Mouse (Mus musculus) gonadal fat pad, adult 2 months (tissue): Measurements from ENCODE around the gene Gpr61. TPM values are rescaled to one million over a fixed set of nuclear protein-coding genes. Genes with fewer than 3 reads are reported as not detected.

Experiments
- DNase-seq: peaks from one replicate; pipeline ENCODE4 v3.0.0-alpha.2; 2012; ENCODE audit warnings: low read depth
- polyA plus RNA-seq: library from polyadenylated mRNA; depleted of rRNA; stranded (reverse); fragments of >200 nt; gene quantifications from 2 replicates; pipeline ENCODE4 v1.2.3, GENCODE M21; 2012; rRNA removed

Gpr61 gene
- polyA plus RNA-seq, 1 experiment = not detected

- no peak for DNase-seq
These were observed 23.5 kb downstream of the Gpr61 start for GRCm38 (mm10) chr3:108131216-108131615.

GRCm38 (mm10) chr3:108129804-108130203 is 24.9 kb downstream of the Gpr61 start:
- no peak for DNase-seq

GRCm38 (mm10) chr3:108129367-108129766 is 25.3 kb downstream of the Gpr61 start:
- no peak for DNase-seq

- DNase-seq = no peak
These were observed 26.2 kb downstream of the Gpr61 start for GRCm38 (mm10) chr3:108128520-108128919.

GRCm38 (mm10) chr3:108126327-108126726 is 28.4 kb downstream of the Gpr61 start:
- no peak for DNase-seq

- no peak for DNase-seq
These were observed 30.6 kb downstream of the Gpr61 start for GRCm38 (mm10) chr3:108124131-108124530.

- no peak for DNase-seq
These were observed 31.4 kb downstream of the Gpr61 start for GRCm38 (mm10) chr3:108123242-108123641.

GRCm38 (mm10) chr3:108121101-108121500 is 33.6 kb downstream of the Gpr61 start:
- no peak for DNase-seq

GRCm38 (mm10) chr3:108117465-108117864 is 37.2 kb downstream of the Gpr61 start:
- DNase-seq = no peak

GRCm38 (mm10) chr3:108113591-108114289 is 40.9 kb downstream of the Gpr61 start:
- DNase-seq = peak; percentile 44

- no peak for DNase-seq
These were observed 42.0 kb downstream of the Gpr61 start for GRCm38 (mm10) chr3:108112666-108113065.

GRCm38 (mm10) chr3:108112246-108112645 is 42.4 kb downstream of the Gpr61 start:
- no peak for DNase-seq

GRCm38 (mm10) chr3:108111320-108111719 is 43.4 kb downstream of the Gpr61 start:
- DNase-seq = no peak

- DNase-seq = no peak
These were observed 49.4 kb downstream of the Gpr61 start for GRCm38 (mm10) chr3:108105281-108105680.

- no peak for DNase-seq
These were observed 52.6 kb downstream of the Gpr61 start for GRCm38 (mm10) chr3:108102075-108102474.

- DNase-seq = no peak
These were observed 53.1 kb downstream of the Gpr61 start for GRCm38 (mm10) chr3:108101594-108101993.

Other genes starting within 250 kb of the Gpr61 start
- 973 and 992 TPM in 2 replicates for gene Gstm7, start 223.1 kb downstream of the Gpr61 start, polyA plus RNA-seq
- gene Gstm6, start 211.1 kb downstream of the Gpr61 start, polyA plus RNA-seq = 96.3 and 174 TPM in 2 replicates
- 0.26 and 0.86 TPM in 2 replicates for gene Gstm3, start 185.6 kb downstream of the Gpr61 start, polyA plus RNA-seq
- 925 and 961 TPM in 2 replicates for gene Gstm2, start 168.4 kb downstream of the Gpr61 start, polyA plus RNA-seq
- gene Gstm1, start 136.9 kb downstream of the Gpr61 start, polyA plus RNA-seq = 1,084 and 1,330 TPM in 2 replicates
- gene Gstm4, start 110.0 kb downstream of the Gpr61 start, polyA plus RNA-seq = 55.6 and 65.3 TPM in 2 replicates
- 62.8 and 73.1 TPM in 2 replicates for gene Ampd2, start 68.2 kb downstream of the Gpr61 start, polyA plus RNA-seq
- gene Gnat2, start 62.1 kb downstream of the Gpr61 start, polyA plus RNA-seq = 4.6 and 7.9 TPM in 2 replicates
- 35.9 and 46.2 TPM in 2 replicates for gene Gnai3, start 8.7 kb downstream of the Gpr61 start, polyA plus RNA-seq
- gene Amigo1, start 31.5 kb upstream of the Gpr61 start, polyA plus RNA-seq = 15.5 and 16.7 TPM in 2 replicates
- 9.1 and 9.6 TPM in 2 replicates for gene Cyb561d1, start 46.3 kb upstream of the Gpr61 start, polyA plus RNA-seq
- gene Atxn7l2, start 56.1 kb upstream of the Gpr61 start, polyA plus RNA-seq = 6.8 and 7.8 TPM in 2 replicates
- 1.8 and 2.1 TPM in 2 replicates for gene Sypl2, start 71.8 kb upstream of the Gpr61 start, polyA plus RNA-seq
- gene Psma5, start 102.0 kb upstream of the Gpr61 start, polyA plus RNA-seq = 63.6 and 79.8 TPM in 2 replicates
- gene Sort1, start 129.2 kb upstream of the Gpr61 start, polyA plus RNA-seq = 273 and 331 TPM in 2 replicates
- gene Mybphl, start 210.0 kb upstream of the Gpr61 start, polyA plus RNA-seq = 0.15 TPM in 1 of 2 replicates, not detected in the other
- 1.2 and 1.5 TPM in 2 replicates for gene Psrc1, start 229.0 kb upstream of the Gpr61 start, polyA plus RNA-seq